Mouse (Mus musculus) myocyte (in vitro differentiated cells): Measurements from ENCODE around the gene Myh14.

ENCODE experiments used
- MAX ChIP-seq: IDR thresholded peaks from one replicate; pipeline ENCODE4 v1.6.1; 2011; ENCODE audit warnings: low read depth, mild to moderate bottlenecking, control low read depth
- MYOG ChIP-seq, 3 experiments: IDR thresholded peaks; one replicate each; pipeline ENCODE4 v1.6.1; 2011; ENCODE audit warnings: control low read depth in 2 of 3, low read depth in 2 of 3, mild to moderate bottlenecking in 2 of 3; ENCODE audit not compliant: insufficient read length in 2 of 3, control insufficient read depth in 1 of 3, insufficient read depth in 1 of 3
- POLR2A ChIP-seq: IDR thresholded peaks from one replicate; pipeline ENCODE4 v1.6.1; 2011; ENCODE audit warnings: low read depth, mild to moderate bottlenecking, control low read depth, moderate library complexity; ENCODE audit not compliant: insufficient read length
- POLR2AphosphoS2 ChIP-seq: IDR thresholded peaks from one replicate; pipeline ENCODE4 v1.6.1; 2011; ENCODE audit warnings: low read depth, control low read depth; ENCODE audit not compliant: insufficient read length
- TCF12 ChIP-seq: IDR thresholded peaks from one replicate; pipeline ENCODE4 v1.6.1; 2011; ENCODE audit warnings: mild to moderate bottlenecking, control low read depth; ENCODE audit not compliant: poor library complexity, insufficient read depth, severe bottlenecking
- TCF3 ChIP-seq: IDR thresholded peaks from one replicate; pipeline ENCODE4 v1.6.1; 2011; ENCODE audit warnings: low read depth, control low read depth; ENCODE audit not compliant: insufficient read length
- USF1 ChIP-seq: IDR thresholded peaks from one replicate; pipeline ENCODE4 v1.6.1; 2011; ENCODE audit warnings: low read depth, mild to moderate bottlenecking, control low read depth, moderate library complexity

- TF ChIP-seq TCF3 (no peak), POLR2AphosphoS2 (no peak), USF1 (no peak), POLR2A (no peak), TCF12 (no peak), MYOG (IDR thresholded peaks at IDR 0.05; ENCODE audit: control insufficient read depth in 1 of 3, insufficient read depth in 1 of 3, insufficient read length in 2 of 3, low read depth in 2 of 3) (no peak), MAX (no peak)
Observed at GRCm38 (mm10) chr7:44647729-44648128, 22.9 kb downstream of the Myh14 start.
